Mouse (Mus musculus) right cerebral cortex, postnatal 4 days (tissue): ENCODE data around the gene Zmynd8.

ENCODE experiments used
- DNase-seq: peaks from one replicate; pipeline ENCODE4 v3.0.0-alpha.2; 2022

The Zmynd8 gene

DNA sequence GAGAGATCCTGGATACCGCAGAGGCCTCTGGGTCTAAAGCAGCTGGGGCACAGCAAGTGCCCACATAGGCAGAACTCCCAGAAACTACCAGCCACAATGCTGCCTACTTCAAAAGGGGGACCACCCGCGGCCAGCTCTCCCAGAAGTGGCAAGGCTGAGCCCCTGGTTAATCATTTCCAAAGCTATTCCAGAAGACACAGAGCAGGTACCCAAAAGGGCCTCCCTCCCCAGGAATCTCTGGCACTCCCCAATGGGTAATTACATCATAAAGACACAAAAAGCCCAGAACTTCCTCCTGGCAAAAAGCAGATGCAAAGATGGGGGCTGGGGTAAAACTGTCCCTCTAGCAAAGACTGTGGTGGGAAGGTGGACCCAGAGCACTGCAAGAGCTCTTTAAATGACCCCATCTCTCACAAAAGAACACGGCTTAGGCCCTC lies 41.4 kb downstream of the Zmynd8 start:
- no peak for DNase-seq

DNA sequence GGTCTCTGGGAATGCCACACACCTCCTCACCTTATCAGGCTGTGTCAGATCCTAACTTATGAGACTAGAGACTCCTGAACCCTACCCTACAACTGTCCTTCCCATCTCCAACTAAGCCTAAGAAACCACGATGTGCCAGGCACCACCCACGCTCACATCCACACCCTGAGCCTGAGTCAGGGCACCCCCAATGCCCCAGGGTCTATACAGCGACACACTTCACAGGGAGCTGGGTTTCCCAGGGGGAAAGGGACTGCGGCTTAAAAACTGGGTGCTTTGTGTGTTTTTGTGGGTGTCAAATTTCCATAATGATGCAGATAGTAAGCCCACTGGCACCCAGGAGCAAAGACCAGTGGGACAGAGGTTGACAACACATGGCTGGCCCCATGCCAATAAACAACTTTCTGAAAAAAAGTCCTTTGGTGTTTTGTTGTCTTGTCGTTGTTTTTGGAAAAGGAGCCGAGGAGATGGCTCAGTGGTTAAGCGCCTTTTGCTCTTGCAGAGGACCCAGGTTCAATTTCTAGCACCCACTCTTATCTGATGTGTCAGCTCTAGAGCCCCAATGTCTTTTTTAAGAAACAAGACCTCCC lies 42.1 kb downstream of the Zmynd8 start:
- no peak for DNase-seq

DNA sequence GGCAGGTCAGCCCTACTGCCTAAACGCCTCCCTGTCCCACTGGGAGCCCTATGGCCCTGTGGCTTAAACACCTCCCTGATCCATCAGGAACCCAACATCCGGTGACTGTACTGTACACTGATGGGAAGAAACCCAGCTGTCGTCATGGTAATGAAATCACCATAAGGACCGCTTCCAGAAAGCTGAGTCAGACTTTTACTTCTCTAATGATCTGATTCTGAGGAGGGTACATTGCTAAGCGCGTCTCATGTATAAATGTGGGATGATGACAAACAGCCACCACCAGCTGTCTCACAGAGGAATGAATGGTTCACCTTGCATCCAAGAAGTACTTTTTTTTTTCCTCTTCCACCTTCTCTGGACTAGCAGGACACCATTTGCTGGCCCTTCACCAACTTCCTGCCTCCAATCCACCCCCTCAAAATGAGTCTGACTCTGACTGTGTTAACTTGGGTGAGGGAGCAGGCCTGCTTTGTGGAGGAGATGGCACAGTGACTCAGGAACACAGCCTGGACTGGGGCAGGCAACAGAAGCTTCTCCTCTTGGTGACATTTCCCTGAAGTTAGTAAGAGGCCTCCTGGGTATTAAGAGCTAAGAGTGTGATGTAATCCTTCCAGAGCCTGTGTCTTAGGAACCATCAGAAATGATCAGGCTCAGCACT lies 43.0 kb downstream of the Zmynd8 start:
- no peak for DNase-seq

DNA sequence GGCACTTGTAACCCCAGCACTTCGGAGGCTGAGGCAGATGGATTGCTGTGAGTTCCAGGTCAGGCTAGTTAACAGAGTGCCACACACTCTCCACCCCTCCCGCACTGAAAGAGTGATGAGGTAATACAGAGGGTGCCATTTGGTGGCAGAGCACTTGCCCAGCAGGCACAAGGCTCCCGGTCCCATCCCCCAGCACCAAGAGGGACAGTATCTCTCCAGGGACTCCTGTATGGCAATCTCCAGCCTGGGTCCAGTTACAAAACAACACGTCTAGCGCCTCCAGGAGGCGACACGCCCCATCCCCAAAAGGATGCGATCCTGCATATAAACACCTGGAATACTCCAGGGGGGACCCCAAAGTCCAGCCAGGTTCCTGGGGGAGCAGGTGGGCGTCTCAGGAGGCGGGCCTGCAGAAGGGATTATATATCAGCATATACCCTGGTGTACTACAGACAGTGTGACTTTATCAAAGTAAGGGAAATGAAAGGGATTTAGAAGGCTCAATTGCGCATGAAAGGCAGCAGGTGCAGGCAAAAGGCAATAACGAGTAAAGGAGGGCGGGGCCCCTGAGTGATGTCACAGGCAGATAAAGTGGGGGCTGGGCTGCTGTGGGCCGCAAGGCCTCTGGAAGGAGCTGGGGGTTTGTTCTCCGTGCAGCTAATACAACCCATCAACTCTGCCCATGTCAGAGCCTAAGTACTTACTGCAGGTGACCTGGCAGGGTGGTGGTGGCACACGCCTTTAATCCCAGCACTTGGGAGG lies 44.4 kb downstream of the Zmynd8 start:
- no peak for DNase-seq

DNA sequence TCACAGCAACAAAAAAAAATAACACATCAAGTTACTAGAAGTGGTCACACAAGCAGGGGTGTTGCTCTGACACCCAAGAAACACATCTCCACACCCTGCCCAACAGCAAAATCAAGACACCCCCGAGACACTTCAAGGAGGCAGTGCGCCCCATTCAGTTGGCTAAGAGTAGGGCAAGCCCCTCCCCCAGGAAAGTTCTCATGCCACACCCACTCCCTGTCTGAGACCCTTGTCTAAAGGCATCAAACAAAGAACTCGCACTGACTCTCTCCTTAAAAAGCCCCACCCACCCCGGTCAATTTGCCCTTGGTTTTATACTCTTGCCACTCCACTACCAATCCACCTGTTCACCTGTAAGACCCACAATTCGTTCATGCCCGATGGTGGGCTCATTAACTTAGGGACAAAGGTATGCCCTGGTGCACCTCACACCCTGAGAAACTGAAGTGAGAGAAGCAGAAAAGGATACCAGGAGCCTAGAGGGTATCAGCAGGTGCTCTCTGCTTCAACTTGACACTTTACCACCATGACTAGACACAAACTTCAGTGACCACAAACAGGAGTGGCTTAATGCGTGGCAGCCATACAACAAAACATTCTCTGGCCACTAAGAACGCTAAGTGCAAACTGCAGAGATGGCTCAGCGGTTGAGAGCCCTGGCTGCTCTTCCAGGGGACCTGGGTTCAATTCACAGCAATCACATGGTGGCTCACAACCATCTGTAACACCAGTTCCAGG lies 45.8 kb downstream of the Zmynd8 start:
- no peak for DNase-seq

DNA sequence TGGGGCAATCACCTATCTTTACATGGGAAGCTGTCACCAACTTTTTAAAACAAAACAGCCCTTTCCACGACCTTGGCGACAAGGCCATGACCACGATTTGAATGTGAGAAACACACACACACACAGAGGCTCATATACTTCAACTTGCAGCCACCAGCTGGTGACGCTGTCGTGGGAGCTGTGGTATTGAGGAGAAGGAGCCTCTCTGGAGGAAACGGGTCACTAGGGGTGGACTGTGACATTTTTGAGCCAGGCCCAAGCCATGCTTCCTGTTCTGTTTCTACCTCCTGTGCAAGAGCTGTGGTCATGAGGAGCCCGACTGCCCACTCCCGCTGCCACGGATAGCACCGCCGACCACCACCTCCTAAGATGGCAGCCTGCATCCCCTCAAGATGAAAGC lies 46.4 kb downstream of the Zmynd8 start:
- DNase-seq: no peak

DNA sequence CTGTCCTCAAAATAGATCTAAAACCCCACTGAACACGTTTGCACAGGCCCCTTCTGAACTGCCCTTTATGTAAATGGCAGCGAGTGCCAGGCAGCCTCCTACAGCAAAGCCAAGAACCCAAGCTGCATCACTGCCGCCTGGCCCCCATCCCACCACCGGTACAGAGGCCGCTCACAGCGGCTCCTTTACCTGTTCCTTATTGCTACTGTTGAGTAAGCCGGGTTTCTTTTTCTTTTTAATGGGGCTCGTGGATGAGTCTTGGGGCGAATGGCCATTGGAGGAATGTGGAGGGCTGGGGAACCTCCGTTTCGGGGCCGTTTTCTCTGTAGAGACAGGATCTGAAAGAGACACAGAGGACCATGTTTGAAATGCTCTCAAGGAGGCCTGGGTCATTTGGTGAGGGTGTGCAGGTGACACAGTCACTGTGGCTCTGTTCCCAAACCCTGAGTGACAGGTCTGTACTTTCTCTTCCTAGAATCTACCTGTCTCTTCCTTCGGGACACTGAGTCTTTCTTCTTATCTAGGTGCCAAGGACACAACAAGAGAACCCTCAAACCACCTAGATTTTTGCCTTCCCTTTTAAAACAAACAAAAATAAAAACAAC lies 46.9 kb downstream of the Zmynd8 start:
- no peak for DNase-seq

DNA sequence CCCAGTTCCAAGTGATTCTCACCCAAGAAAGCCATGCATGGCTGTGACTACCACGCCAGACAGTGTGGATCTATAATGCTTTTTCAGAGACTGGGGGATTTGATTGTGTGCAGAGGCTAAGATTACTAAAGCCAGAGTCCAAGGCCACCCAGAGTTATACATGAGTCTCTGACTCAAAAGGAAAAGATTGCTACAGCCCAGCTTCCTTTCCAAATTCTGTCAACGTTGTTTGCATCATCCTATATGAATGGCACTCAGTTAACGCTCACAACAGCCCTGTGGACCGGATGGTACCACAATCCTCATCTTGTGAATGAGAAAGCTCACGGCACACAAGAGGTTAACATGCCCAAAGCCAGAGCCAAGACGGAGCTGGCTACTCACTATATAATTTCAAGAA lies 48.0 kb downstream of the Zmynd8 start:
- no peak for DNase-seq

DNA sequence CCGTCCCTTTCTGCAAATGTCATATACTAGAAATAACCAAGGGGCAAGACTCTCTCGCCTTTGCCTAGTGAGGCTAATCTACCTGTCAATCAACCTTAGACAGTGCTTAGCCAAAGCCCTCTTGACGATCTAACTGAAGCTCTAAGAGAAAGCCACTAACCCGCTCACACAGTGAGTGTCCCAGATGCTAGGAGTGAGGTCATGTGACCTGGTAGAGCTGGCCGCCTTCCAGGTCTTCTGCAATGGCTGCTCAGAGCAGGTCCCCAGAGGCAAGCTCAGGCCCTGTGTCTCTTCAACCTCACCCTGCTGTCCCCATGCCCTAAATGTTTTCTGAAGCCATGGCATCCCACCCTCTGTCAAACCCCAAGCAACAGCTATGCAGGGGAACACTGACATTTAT lies 49.7 kb downstream of the Zmynd8 start:
- peak; percentile 63 for DNase-seq

DNA sequence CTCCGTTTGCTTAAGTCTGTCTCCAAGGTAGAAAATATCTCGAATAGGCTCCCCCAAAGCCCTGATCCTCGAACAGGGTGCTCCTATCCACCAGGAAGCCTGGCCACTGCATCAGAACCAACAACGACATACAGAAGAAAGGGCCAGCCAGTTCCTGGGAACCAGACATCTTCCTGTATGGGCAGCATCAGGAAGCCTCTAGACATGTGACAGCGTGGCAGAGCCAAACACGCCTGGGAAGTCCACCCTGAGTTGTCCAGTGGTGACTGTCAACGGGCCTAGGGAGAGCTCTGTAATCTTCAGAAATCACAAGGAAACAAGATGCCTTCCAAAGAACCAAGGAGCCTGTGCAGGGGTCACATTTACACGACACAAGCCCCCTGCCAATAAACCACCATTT lies 52.0 kb downstream of the Zmynd8 start:
- no peak for DNase-seq

DNA sequence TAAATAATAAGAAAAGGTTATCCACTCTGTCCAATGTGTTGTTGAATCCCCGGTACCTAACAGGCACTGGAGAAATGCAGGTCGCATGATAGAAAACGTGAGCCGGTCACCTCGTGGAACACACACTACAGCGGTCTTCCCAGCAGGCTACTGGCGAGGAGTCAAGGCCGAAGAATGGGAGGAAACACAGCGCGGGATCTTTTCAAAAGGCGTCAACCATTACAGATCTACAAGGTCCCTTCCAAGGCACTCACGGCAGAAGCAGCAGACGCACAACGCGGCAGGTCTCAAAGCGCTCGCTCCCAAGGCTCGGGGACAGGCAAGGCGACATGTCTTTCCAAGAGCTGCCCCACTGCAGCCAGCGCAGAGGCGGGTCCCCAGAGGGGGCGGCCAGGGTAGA lies 53.3 kb downstream of the Zmynd8 start:
- no peak for DNase-seq

DNA sequence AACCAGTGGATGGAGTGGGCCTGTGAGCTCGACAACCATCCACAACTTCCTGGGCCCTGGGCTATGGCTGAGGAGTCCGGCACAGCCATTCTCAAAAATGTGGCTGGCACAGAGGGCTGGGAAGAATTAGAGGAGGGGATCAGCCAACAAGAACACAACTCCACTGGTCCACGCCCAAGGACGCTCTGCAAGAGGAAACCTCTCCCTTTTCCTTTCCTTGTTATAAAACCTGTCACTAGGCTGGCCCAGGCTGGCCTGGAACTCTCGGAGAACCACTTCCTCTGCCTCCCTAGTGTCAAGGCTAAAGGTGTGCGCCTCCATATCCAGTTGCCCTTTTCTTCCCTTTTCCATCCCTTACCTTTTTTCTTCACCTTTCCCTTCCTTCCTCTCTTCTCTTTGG lies 55.5 kb downstream of the Zmynd8 start:
- DNase-seq: no peak

DNA sequence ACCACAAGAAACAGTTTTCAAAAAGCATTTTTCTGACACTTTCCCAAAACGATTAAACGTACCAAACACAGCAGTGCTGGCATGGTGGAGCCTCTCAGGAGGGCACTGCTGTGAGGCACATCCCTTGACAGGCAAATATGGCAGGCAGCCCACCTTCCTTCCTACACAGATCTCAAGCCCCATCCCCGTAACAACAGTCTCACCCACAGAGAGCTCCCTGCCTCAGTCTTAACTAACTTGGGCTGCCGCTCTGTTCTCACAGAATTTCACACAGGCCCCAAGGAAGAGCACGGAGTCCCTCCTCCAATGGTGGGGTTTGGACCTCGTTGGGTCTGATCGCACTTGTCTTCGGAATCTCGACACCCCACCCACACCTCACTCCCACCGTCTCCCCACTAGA lies 56.6 kb downstream of the Zmynd8 start:
- no peak for DNase-seq

DNA sequence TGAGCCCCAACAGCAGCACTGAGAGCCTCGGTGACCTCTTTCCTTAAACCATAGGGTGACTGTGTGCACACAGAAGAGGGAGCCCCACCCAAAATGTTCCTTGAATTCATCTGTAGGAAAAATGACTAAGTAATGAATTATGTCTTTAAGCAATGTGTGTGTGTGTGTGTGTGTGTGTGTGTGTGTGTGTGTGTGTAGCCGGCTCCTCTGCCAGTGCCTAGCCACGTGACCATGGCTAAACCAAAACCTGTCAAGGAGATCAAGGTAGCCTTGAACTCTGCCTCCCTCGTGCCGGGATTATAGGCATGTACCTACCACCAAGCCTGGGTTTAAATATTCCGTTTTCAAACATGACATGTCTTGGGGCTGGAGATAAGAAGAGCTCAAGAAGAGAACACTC lies 57.0 kb downstream of the Zmynd8 start:
- DNase-seq: no peak

DNA sequence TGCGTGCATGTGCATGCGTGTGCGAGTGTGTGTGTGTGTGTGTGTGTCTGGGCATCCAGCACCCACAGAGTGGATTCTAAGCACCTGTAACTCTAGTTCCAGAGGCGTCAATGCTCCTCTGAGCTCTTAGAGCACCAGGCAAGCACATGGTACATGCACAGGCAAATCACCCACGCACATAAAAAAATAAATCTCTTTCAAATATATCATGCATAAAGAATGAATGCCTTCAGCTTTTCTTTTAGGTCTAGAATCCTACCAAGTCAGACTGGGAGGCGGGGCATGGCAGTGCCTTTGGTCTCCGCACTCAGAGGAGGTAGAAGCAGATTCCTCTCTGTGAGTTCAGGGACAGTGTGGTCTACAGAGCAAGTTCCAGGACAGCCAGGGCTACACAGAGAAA lies 58.0 kb downstream of the Zmynd8 start:
- DNase-seq: no peak

DNA sequence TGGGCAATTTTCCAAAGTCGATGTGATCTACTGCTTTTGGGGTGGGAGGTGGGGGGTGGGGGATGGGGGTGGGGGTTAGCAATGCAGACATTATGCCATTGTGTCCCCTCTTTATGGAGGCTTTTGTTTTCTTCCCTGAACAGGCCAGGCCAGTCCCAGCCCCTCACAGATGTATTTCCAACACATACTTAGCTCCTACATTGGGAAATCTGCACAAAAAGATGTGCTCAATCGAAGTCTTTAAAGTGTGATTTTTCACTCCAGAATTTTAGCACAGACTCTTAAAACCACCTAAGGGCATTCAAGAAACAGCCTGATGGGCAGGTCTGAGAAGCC lies 59.5 kb downstream of the Zmynd8 start:
- no peak for DNase-seq

DNA sequence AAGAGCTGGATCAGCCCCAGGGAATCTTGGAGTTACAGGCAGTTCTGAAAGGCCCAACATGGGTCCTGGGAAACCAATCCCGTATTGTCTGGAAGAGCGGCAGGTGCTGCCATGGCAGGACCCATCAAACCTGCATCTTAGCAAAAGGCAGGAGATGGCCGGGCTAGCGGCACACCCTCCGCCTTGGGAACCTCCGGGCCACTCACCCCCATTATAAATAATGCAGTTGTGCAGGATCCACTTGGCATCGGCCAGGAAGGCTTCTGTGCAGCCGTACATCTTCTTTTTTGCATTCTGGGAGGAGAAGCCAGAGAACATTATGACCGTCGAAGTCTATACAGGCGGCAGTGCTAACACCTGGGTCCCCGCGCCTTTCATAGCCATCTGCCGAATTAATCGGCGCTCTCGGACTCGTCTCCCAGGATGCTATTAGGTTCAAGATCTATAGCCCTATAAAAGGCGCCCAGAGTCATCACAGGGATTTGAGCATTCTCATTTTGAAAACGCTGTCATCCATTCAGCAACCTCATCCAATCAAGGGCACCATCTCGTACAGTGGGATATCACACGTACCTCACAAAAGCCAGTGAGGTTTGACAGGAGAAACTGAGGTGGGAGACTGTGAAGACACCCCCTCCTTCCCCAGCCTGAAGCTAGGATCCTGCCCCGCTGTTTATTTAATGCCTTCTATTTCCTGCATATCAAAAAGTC lies 60.1 kb downstream of the Zmynd8 start:
- DNase-seq: no peak

DNA sequence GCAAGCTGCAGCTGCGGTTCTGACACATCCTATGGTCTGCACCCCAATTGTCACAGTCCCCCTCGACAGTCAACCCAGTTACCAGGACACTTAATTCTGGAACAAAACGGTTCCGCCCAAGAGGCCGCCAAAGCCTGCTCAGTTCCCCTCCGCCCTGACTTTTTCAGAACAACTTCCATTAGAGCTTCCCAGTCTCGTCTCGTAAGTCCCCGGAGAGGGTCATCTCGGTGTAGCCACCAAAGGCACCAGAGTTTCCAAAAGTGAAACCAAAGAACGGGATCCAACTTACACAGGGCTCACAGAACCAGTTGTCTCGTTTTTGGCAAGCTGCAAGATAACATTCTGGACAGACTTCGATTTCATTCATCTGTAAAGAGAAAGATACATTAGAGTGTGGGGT lies 64.2 kb downstream of the Zmynd8 start:
- no peak for DNase-seq

DNA sequence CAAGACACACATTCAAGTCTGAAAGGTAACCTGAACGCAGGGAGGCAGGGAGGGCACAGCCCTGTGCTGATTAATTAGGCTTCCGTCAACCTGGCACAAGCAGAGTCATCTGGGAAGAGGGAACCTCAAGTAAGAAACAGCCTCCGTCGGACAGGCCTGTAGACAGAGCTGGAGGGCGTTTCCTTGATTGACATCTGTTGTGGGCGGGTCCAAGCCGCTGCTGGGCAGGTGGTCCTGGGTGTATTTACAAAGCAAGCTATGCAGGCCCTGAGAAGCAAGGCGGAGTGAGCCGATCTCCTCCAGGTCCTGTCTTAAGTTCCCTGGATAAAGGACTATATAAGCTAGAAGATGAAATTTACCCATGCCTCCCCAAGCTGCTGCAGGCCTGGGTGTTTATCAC lies 65.3 kb downstream of the Zmynd8 start:
- no peak for DNase-seq

DNA sequence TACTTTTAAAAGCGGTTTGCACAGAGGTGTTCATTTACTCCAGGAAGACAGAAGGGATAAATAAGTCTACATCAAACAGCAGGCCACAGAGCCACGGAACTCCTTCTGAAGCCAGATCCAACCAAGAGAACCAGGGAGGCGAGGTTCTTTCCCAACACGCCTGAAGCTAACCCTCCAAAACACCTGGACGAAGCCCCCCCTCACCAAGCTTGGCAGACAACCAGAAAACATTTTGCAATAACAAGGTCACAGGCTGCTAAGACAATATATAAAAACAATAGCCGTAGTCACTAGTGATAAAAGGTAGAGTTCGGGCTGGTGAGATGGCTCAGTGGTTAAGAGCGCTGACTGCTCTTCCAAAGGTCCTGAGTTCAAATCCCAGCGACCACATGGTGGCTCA lies 66.1 kb downstream of the Zmynd8 start:
- DNase-seq: no peak

DNA sequence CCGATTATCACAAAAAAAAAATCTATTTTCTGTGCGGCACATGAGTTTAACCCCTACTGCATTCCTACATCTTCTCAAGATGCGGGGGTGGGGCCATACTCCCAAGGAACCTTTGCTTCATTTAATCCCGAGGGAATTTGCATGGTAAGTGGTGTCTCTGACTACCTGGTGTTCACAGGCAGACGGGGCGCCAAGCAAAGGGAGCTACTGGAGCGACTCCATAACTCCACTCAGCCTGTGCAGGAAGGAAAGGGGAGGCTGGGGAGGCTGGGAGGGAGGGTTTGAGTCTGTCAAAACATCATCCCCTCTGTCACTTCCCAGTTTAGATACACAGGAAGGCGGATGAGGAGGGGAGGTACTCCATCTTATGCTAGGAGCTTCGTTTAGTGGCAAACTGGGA lies 66.5 kb downstream of the Zmynd8 start:
- peak; percentile 47 for DNase-seq

DNA sequence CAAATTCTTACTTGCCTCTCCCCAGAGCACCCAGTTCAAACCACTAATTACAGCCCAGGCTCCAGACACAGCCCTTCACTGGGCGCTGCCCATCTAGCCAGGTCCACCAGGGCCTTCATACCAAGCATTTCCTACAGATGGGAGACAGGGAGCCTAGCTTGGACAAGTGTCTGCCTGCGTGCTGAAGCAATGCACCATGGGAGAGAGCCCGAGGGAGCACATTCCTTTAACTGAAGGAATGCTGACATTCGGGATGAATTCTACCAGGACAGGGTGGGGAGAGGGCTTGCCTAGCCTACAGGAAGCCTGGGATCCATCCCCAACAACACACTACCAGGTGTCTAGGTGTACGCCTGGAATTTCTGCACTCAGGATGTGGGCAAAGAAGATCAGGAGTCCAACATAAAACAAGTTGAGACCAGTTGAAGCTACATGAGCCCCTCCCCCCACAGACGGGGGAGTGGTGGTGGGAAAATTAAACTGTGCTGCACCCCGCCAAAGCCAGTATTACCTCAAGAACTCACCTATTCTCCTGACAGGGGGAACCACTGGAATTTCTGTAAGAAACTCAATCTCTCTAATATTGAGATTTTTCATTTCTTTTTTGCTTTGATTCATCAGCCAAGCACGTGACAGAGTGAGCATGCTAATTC lies 67.1 kb downstream of the Zmynd8 start:
- DNase-seq: no peak
